Mouse (Mus musculus) CH12.LX (cell line): ENCODE measurements at regions not wholly inside any gene's neighbourhood (a gene's known extent, or its start where the extent isn't known, plus 50 kb on each side); places are given as distances from the start of the nearest gene placed in this dataset.

Experiments used
- DNase-seq: peaks from one replicate; pipeline ENCODE4 v3.0.0-alpha.2; 2013; ENCODE audit errors: extremely low read depth
- H3K27ac ChIP-seq: 2 replicates; pipeline ENCODE4 v1.5.1; 2012; ENCODE audit warnings: low read depth, mild to moderate bottlenecking, control low read depth, moderate library complexity; ENCODE audit not compliant: insufficient read depth
- H3K27me3 ChIP-seq: replicated peaks from 2 replicates; pipeline ENCODE3; 2012; ENCODE audit warnings: inconsistent platforms
- H3K36me3 ChIP-seq, 2 experiments: replicated peaks in 1 of 2; 2 replicates each; pipeline versions ENCODE3 to v1.6.1; 2012; ENCODE audit warnings: inconsistent platforms in 1 of 2, low read length in 1 of 2, mild to moderate bottlenecking in 1 of 2, mixed read lengths in 1 of 2, moderate library complexity in 1 of 2; ENCODE audit not compliant: control insufficient read depth in 1 of 2, insufficient read depth in 1 of 2
- H3K4me1 ChIP-seq, 2 experiments: 2 replicates each; pipeline ENCODE4 v1.6.1; 2012; ENCODE audit warnings: inconsistent platforms in 1 of 2, moderate library complexity in 1 of 2; ENCODE audit not compliant: insufficient read depth in 2 of 2, control insufficient read depth in 1 of 2
- H3K4me2 ChIP-seq: 2 replicates; pipeline ENCODE4 v1.6.1; 2012; ENCODE audit warnings: low read depth, mild to moderate bottlenecking, control low read depth; ENCODE audit not compliant: poor library complexity, insufficient read depth, severe bottlenecking
- H3K4me3 ChIP-seq, 3 experiments: fragments of 150-350 bp in 1 of 3; sonication (generic) in 1 of 3; replicated peaks in 1 of 3; 2 replicates each; pipeline versions ENCODE3 to v1.5.1; 2011 to 2012; ENCODE audit warnings: low read depth in 2 of 3, low read length in 2 of 3, mild to moderate bottlenecking in 2 of 3, moderate library complexity in 2 of 3, control low read depth in 1 of 3, improper control_type of control experiment in 1 of 3, inconsistent platforms in 1 of 3, mixed read lengths in 1 of 3; ENCODE audit not compliant: poor library complexity in 1 of 3
- H3K79me2 ChIP-seq: replicated peaks from 2 replicates; pipeline ENCODE4 v1.6.1; 2012; ENCODE audit warnings: mild to moderate bottlenecking, moderate library complexity; ENCODE audit not compliant: control insufficient read depth, poor library complexity, insufficient read depth, severe bottlenecking; ENCODE audit errors: extremely low read depth
- H3K9ac ChIP-seq: 2 replicates; pipeline ENCODE4 v1.6.1; 2012; ENCODE audit warnings: low read depth, mild to moderate bottlenecking, control low read depth, moderate library complexity; ENCODE audit not compliant: insufficient read depth
- H3K9me3 ChIP-seq: replicated peaks from 2 replicates; pipeline ENCODE3; 2012; ENCODE audit warnings: low read length, inconsistent platforms, mixed read lengths
- CHD2 ChIP-seq: IDR thresholded peaks from 2 replicates; pipeline ENCODE4 v1.6.1; 2011; ENCODE audit warnings: low read length, improper control_type of control experiment
- CTCF ChIP-seq, 2 experiments: IDR thresholded peaks in 1 of 2; conservative IDR thresholded peaks in 1 of 2; 2 replicates each; pipeline ENCODE4 v1.5.1; 2011 to 2012; ENCODE audit warnings: low read depth in 2 of 2, low read length in 2 of 2, improper control_type of control experiment in 1 of 2, inconsistent platforms in 1 of 2, mild to moderate bottlenecking in 1 of 2, moderate library complexity in 1 of 2
- ELF1 ChIP-seq: IDR thresholded peaks from 2 replicates; pipeline ENCODE4 v1.6.1; 2014; ENCODE audit warnings: low read depth, mild to moderate bottlenecking, inconsistent platforms, low read length, improper control_type of control experiment
- ETS1 ChIP-seq: conservative IDR thresholded peaks from 2 replicates; pipeline ENCODE4 v1.6.1; 2012; ENCODE audit warnings: low read depth, mild to moderate bottlenecking, inconsistent platforms, low read length, improper control_type of control experiment, moderate library complexity
- GABPA ChIP-seq: IDR thresholded peaks from 2 replicates; pipeline ENCODE4 v1.6.1; 2012; ENCODE audit warnings: low read depth, low read length, improper control_type of control experiment, inconsistent platforms; ENCODE audit not compliant: insufficient replicate concordance
- JUN ChIP-seq: IDR thresholded peaks from 2 replicates; pipeline ENCODE4 v1.6.1; 2011; ENCODE audit warnings: low read depth, mild to moderate bottlenecking, low read length, improper control_type of control experiment, moderate library complexity; ENCODE audit not compliant: insufficient read depth
- KAT2A ChIP-seq: IDR thresholded peaks from 2 replicates; pipeline ENCODE4 v1.6.1; 2012; ENCODE audit warnings: low read length, improper control_type of control experiment, inconsistent platforms; ENCODE audit not compliant: insufficient replicate concordance
- MAZ ChIP-seq: IDR thresholded peaks from 2 replicates; pipeline ENCODE4 v1.6.1; 2012; ENCODE audit warnings: low read depth, mild to moderate bottlenecking, inconsistent platforms, low read length, improper control_type of control experiment, moderate library complexity
- PAX5 ChIP-seq: IDR thresholded peaks from 2 replicates; pipeline ENCODE4 v1.6.1; 2012; ENCODE audit warnings: low read length, inconsistent platforms, mixed read lengths
- POLR2A ChIP-seq: IDR thresholded peaks from 2 replicates; pipeline ENCODE4 v1.6.1; 2011; ENCODE audit warnings: low read depth, mild to moderate bottlenecking, improper control_type of control experiment, low read length
- SIN3A ChIP-seq: IDR thresholded peaks from 2 replicates; pipeline ENCODE4 v1.6.1; 2012; ENCODE audit warnings: low read length, improper control_type of control experiment, inconsistent platforms
- TBP ChIP-seq: conservative IDR thresholded peaks from 2 replicates; pipeline ENCODE4 v1.6.1; 2011; ENCODE audit warnings: low read depth, low read length, improper control_type of control experiment
- TCF12 ChIP-seq: IDR thresholded peaks from 2 replicates; pipeline ENCODE4 v1.6.1; 2014; ENCODE audit warnings: low read depth, mild to moderate bottlenecking, inconsistent platforms, low read length, improper control_type of control experiment
- UBTF ChIP-seq: IDR thresholded peaks from 2 replicates; pipeline ENCODE4 v1.6.1; 2012; ENCODE audit warnings: low read depth, mild to moderate bottlenecking, inconsistent platforms, low read length, improper control_type of control experiment, moderate library complexity
- USF2 ChIP-seq: conservative IDR thresholded peaks from 2 replicates; pipeline ENCODE4 v1.6.1; 2011; ENCODE audit warnings: low read depth, low read length, improper control_type of control experiment
- dilution Hi-C: fragments of 300-500 bp; cut with MboI; formaldehyde crosslinking; loops from 2 replicates; pipeline ENCODE4 v1.14.3; 2020; ENCODE audit warnings: low sequenced_read_pairs; ENCODE audit not compliant: extremely low pct_unique_long_range_greater_than_20kb, extremely low pct_ligation_motif_present
- in situ Hi-C: fragments of 300-500 bp; cut with MboI; formaldehyde crosslinking; loops from 3 replicates; pipeline ENCODE4 v1.14.3; 2019; ENCODE audit warnings: low sequenced_read_pairs, low pct_ligation_motif_present, low pct_unique_long_range_greater_than_20kb, mixed read lengths

DNA sequence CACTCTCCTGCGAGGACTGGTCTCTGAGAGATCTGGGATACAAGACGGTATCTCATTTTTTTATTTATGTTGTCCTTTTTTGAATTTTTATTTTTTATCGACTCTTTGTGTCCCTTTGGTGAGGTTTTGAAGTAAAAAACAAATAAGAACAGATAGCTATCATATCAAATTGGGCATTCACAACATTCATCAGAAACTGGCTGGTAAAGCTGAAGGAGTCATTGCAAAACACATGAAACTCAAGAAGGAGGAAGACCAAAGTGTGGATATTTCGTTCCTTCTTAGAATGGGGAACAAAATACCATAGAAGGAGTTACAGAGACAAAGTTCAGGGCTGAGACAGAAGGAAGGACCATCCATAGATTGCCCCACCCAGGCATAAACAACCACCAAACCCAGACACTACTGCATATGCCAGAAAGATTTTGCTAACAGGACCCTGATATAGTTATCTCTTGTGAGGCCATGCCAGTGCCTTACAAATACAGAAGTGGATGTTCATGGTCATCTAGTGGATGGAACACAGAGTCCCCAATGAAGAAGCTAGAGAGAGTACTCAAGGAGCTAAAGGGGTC lies 60.9 kb upstream of the Cfap36 start:
- TF ChIP-seq TBP (no peak), JUN (no peak), KAT2A (no peak), ELF1 (no peak), POLR2A (no peak), TCF12 (no peak), CHD2 (no peak), MAZ (no peak), GABPA (no peak)
- in situ Hi-C loops (no loop called here), dilution Hi-C loops (no loop called here)
- no peak overlapping the region for H3K9ac ChIP-seq
- no peaks in the 10 kb centered on the region for H3K79me2 ChIP-seq
- no peaks in the 10 kb centered on the region for H3K27me3 ChIP-seq
- H3K4me1 ChIP-seq: peaks cover 8 to 16% of the 10 kb centered on the region in 2 experiments; a peak in 3 of 4 replicates
- no peak overlapping the region for H3K4me2 ChIP-seq
- H3K4me3 ChIP-seq: no peak overlapping the region
- DNase-seq: no peak
- H3K36me3 ChIP-seq: no peaks in the 10 kb centered on the region
- H3K27ac ChIP-seq: no peak overlapping the region
- no peaks in the 10 kb centered on the region for H3K9me3 ChIP-seq

DNA sequence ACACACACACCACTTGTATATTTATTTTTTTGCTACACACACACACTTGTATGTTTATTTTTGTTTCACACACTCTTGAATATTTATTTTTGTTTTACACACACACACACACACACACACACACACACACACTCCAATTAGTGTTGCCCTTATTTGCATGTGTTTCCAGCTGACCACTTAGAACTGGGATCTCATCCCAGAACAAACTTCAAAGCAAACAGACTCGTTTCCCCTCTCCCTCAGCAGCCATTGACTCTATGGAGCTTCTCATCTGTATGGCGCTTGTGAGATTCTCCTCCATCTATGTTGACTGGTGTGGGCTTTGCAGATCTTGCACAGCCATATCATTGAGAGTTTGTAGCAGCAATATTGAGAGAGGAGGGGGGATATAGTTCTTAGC lies 53.3 kb upstream of the Cfap36 start:
- no peak for DNase-seq
- Histone ChIP-seq H3K4me3 (no peak overlapping the region), H3K9ac (no peak overlapping the region), H3K27me3 (no peaks in the 10 kb centered on the region), H3K36me3 (no peaks in the 10 kb centered on the region), H3K79me2 (no peaks in the 10 kb centered on the region), H3K4me2 (no peak overlapping the region), H3K27ac (no peak overlapping the region), H3K4me1 (no peaks in the 10 kb centered on the region), H3K9me3 (no peaks in the 10 kb centered on the region)
- dilution Hi-C loops (no loop called here), in situ Hi-C loops (no loop called here)
- no peak for TF ChIP-seq CTCF (conservative IDR thresholded peaks at IDR 0.05 in 1 of 2, IDR thresholded peaks at IDR 0.05 in 1 of 2; ENCODE audit: low read depth in 2 of 2, low read length in 2 of 2)
- no peak for TF ChIP-seq GABPA
- no peak for TF ChIP-seq UBTF
- TF ChIP-seq ELF1: no peak
- no peak for TF ChIP-seq ETS1
- no peak for TF ChIP-seq USF2
- TF ChIP-seq MAZ: no peak
- no peak for TF ChIP-seq SIN3A
- TF ChIP-seq PAX5: no peak
